In the genomic region with DNA sequence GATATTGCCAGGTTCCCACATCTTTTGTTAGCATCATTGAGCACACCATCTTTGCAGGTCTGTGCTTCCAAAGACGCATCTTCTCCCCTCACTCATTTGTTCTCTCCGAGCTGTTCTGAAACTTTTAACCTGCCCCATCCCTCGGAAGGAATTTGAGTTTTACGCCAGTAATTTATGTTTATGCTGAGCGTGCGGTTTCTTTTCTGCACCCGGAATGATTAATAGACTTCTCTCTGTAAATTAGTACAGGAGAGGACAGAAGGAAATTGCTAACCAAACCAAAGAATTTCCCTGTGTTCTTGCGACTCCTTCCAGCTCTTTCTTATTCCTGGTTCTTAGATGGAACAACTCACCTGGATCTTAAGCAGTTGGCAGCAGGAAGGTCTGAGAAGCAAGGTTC, we compare ENCODE assay signal across 26 mouse cellular contexts.
DNase-seq lines count a peak whose midpoint lies in the region; ATAC-seq and TF ChIP-seq lines count a peak whose summit lies in the region.
"Had no signal": no experiment of that assay in that cellular context is flagged by ENCODE, and none has a peak within 500 bp of the region (broad histone marks: within the 10 kb centered on the region; RNA-seq: fewer than 3 reads in every experiment).

No protein-coding gene starts in this region.

- H3K9me3 ChIP-seq in kidney, embryonic 16.5 days (ENCODE audit: low read length): no peaks in the 10 kb centered on the region
- no peaks in the 10 kb centered on the region for H3K9me3 ChIP-seq in ES-E14 (ENCODE audit: control insufficient read depth, insufficient read depth, low read depth, low read length)
- H3K9me3 ChIP-seq: embryonic facial prominence, embryonic 13.5 days; embryonic facial prominence, embryonic 15.5 days; forebrain, embryonic 10.5 days; forebrain, embryonic 12.5 days had no signal

- H3K36me3 ChIP-seq in kidney, adult 2 months (ENCODE audit: control insufficient read depth, insufficient read depth, low read length): no peaks in the 10 kb centered on the region
- H3K36me3 ChIP-seq in kidney, embryonic 16.5 days (ENCODE audit: insufficient read depth, low read length): no peaks in the 10 kb centered on the region
- no peaks in the 10 kb centered on the region for H3K36me3 ChIP-seq in ES-E14 (ENCODE audit: control insufficient read depth, insufficient read depth, low read length, poor library complexity, severe bottlenecking)
- H3K36me3 ChIP-seq: embryonic facial prominence, embryonic 13.5 days; embryonic facial prominence, embryonic 15.5 days; forebrain, embryonic 10.5 days; forebrain, embryonic 12.5 days had no signal

- 0 out of 2 replicates have a peak overlapping the region, but pooled peaks have one; percentile 1 for H3K4me2 ChIP-seq in kidney, embryonic 16.5 days (replicated peaks; ENCODE audit: low read depth, low read length)
- H3K4me2 ChIP-seq: embryonic facial prominence, embryonic 13.5 days; embryonic facial prominence, embryonic 15.5 days; forebrain, embryonic 12.5 days had no signal

- no peak for TF ChIP-seq CTCF in kidney, adult 2 months (conservative IDR thresholded peaks at IDR 0.05; ENCODE audit: insufficient read depth, insufficient read length, low read depth, low read length)

- no peak overlapping the region for H3K4me3 ChIP-seq in kidney, adult 2 months (ENCODE audit: insufficient read depth, low read depth, low read length)
- H3K4me3 ChIP-seq in kidney, embryonic 16.5 days (ENCODE audit: low read length): no peak overlapping the region
- no peak overlapping the region for H3K4me3 ChIP-seq in ES-E14 (ENCODE audit: insufficient read depth in 1 of 2, low read depth in 1 of 2, low read length in 2 of 2, poor library complexity in 1 of 2, severe bottlenecking in 1 of 2)
- H3K4me3 ChIP-seq: embryonic facial prominence, embryonic 13.5 days; embryonic facial prominence, embryonic 15.5 days; erythroblast, embryonic 14.5 days; forebrain, embryonic 10.5 days; forebrain, embryonic 12.5 days had no signal

- peaks cover 8% of the 10 kb centered on the region; the same call in 1 of the 2 replicates for H3K4me1 ChIP-seq in kidney, adult 2 months (ENCODE audit: control insufficient read depth, insufficient read depth, low read length)
- peaks cover 11% of the 10 kb centered on the region; the same call in 1 of the 2 replicates for H3K4me1 ChIP-seq in kidney, embryonic 16.5 days (ENCODE audit: insufficient read depth, low read length)
- no peaks in the 10 kb centered on the region for H3K4me1 ChIP-seq in ES-E14 (ENCODE audit: control insufficient read depth in 2 of 2, insufficient read depth in 2 of 2, low read length in 2 of 2, poor library complexity in 1 of 2)

- peak; percentile 42 for DNase-seq in kidney, adult 2 months
- no peak for DNase-seq in kidney, postnatal 4 days
- peak; percentile 53 for DNase-seq in kidney, adult 9 months
- no peak for DNase-seq in kidney, adult 18-20 months
- DNase-seq in kidney, adult 11 months: no peak
- DNase-seq in ES-E14 (ENCODE audit: low read depth, low spot score): no peak
- DNase-seq: adrenal gland, adult 2 months; adrenal gland, postnatal 10 days; adrenal gland, postnatal 25 days; B cell, adult 2 months; cerebellum, adult 11 months; cerebellum, adult 18-20 months; cerebellum, adult 8-10 months; cerebellum, adult 9-11 months; cerebellum, postnatal 14 days; cerebellum, postnatal 36 days; embryo, embryonic 11 days had no signal

- no peak overlapping the region for H3K27ac ChIP-seq in kidney, adult 2 months (ENCODE audit: insufficient read depth, low read depth, low read length)
- no peak overlapping the region for H3K27ac ChIP-seq in kidney, embryonic 16.5 days (ENCODE audit: low read length)
- no peak overlapping the region for H3K27ac ChIP-seq in ES-E14 (ENCODE audit: insufficient read depth, low read depth, low read length, poor library complexity, severe bottlenecking)
- H3K27ac ChIP-seq: embryonic facial prominence, embryonic 13.5 days; embryonic facial prominence, embryonic 15.5 days; forebrain, embryonic 10.5 days; forebrain, embryonic 12.5 days had no signal

- H3K27me3 ChIP-seq in kidney, adult 2 months (replicated peaks; ENCODE audit: control insufficient read depth, insufficient read depth, low read length): no peaks in the 10 kb centered on the region
- no peaks in the 10 kb centered on the region for H3K27me3 ChIP-seq in kidney, embryonic 16.5 days (ENCODE audit: insufficient read depth, low read length)
- H3K27me3 ChIP-seq: CH12.LX; forebrain, embryonic 12.5 days had no signal

- ATAC-seq in kidney, embryonic 16.5 days (ENCODE audit: low FRiP score, low TSS enrichment): no peak
- ATAC-seq: CD4-positive, CD25-positive, alpha-beta regulatory T cell, adult 4 months; forebrain, embryonic 14.5 days had no signal

- in situ Hi-C loops in ES-E14 (cut with MboI; ENCODE audit: low sequenced_read_pairs in 2 of 2, unreplicated experiment in 2 of 2): no loop called here

- no peak overlapping the region for H3K9ac ChIP-seq in kidney, embryonic 16.5 days (replicated peaks; ENCODE audit: low read length)
- no peak overlapping the region for H3K9ac ChIP-seq in ES-E14 (ENCODE audit: insufficient read depth, low read depth, low read length, poor library complexity, severe bottlenecking)
- H3K9ac ChIP-seq: embryonic facial prominence, embryonic 13.5 days; embryonic facial prominence, embryonic 15.5 days; forebrain, embryonic 12.5 days had no signal

- no peak for TF ChIP-seq POLR2A in kidney, adult 2 months (IDR thresholded peaks at IDR 0.05; ENCODE audit: low read depth, low read length)

- WGBS in kidney, adult 2 months: 13% methylated on average over 8 of the region's 8 CpGs
- WGBS in kidney, embryonic 16.5 days: 21% methylated on average over 8 of the region's 8 CpGs

TF ChIP-seq in ES-E14, 5 proteins besides CTCF, POLR2A, EP300 and RAD21:
- TF ChIP-seq MAFK (IDR thresholded peaks at IDR 0.05; ENCODE audit: insufficient read depth, low read depth, low read length) (peak; percentile 75; the same call in 1 of the 2 replicates), ZC3H11A (IDR thresholded peaks at IDR 0.05; ENCODE audit: borderline replicate concordance, low read depth, low read length) (no peak)

Comparison
In these comparisons a context has a peak if more than half of its experiments do, and no peak if none do; other contexts are left out.
1. DNase-seq: peak in kidney, adult 2 months (single experiment) and kidney, adult 9 months (single experiment); none in kidney, postnatal 4 days (0 of 2), kidney, adult 18-20 months (single experiment), kidney, adult 11 months (single experiment) and ES-E14 (single experiment).